Mouse (Mus musculus) heart, adult 9 months (tissue): Measurements from ENCODE around the gene Gm8265.
"Not testable (repeated sequence)": the region's sequence is repeated elsewhere in the genome, so short reads cannot be mapped to it uniquely, and the experiment has no call there.

Experiments
- DNase-seq, 2 experiments: peaks; one replicate each; pipeline ENCODE4 v3.0.0; 2022; ENCODE audit warnings: low spot score in 2 of 2

The Gm8265 gene

GRCm38 (mm10) chr14:5632928-5633327 is at the start of gene Gm8265:
Gm8265 (minus strand) TSS chr14:5633028.
- not testable (repeated sequence) for DNase-seq
